Mouse (Mus musculus) erythroid progenitor cell, adult 5-6 weeks (primary cell): ENCODE results near the gene Zcchc8. TPM values are rescaled to one million over a fixed set of nuclear protein-coding genes. Genes with fewer than 3 reads are reported as not detected.
"Not testable (repeated sequence)": the region's sequence is repeated elsewhere in the genome, so short reads cannot be mapped to it uniquely, and the experiment has no call there.

ENCODE experiments used
- ATAC-seq: replicated peaks from 2 replicates; pipeline ENCODE4 v1.8.0; 2016; ENCODE audit warnings: moderate number of reproducible peaks, mild to moderate bottlenecking, moderate TSS enrichment, inconsistent platforms; ENCODE audit not compliant: poor library complexity, low FRiP score, severe bottlenecking
- total RNA-seq, 2 experiments: library from RNA; stranded (forward) in 1 of 2; stranded (reverse) in 1 of 2; fragments of 150-400 nt in 1 of 2; fragments of 186-747, 209-891 nt in 1 of 2; gene quantifications; 2 replicates each; pipeline versions ENCODE4 v1.2.3 to v1.2.4; 2015 to 2017; ENCODE audit warnings: low replicate concordance in 2 of 2

Gene Zcchc8
- total RNA-seq (2015; ENCODE audit: low replicate concordance): 68.8 and 69.6 TPM in 2 replicates
- total RNA-seq (2017; ENCODE audit: low replicate concordance): 120 and 155 TPM in 2 replicates

GRCm38 (mm10) chr5:123720328-123721311, at the start of gene Zcchc8:
Gene Zcchc8 (minus strand): TSS chr5:123721100.
- ATAC-seq: peak; percentile 98

GRCm38 (mm10) chr5:123766455-123766854, 45.6 kb upstream of the Zcchc8 start:
- not testable (repeated sequence) for ATAC-seq

- no peak for ATAC-seq
These were observed 44.6 kb upstream of the Zcchc8 start for GRCm38 (mm10) chr5:123765506-123765905.

GRCm38 (mm10) chr5:123749065-123750064, 28.5 kb upstream of the Zcchc8 start, which contains the start of the genes Rsrc2 and Kntc1:
Gene Rsrc2 (minus strand): TSS chr5:123749414.
Gene Kntc1 (plus strand): TSS chr5:123749716.
- ATAC-seq: peak; percentile 92

- ATAC-seq: peak; percentile 6; the same call in 1 of the 2 replicates
These were observed 27.6 kb upstream of the Zcchc8 start for GRCm38 (mm10) chr5:123748339-123749064.

- no peak for ATAC-seq
These were observed 26.7 kb upstream of the Zcchc8 start for GRCm38 (mm10) chr5:123747604-123748003.

- no peak for ATAC-seq
These were observed 25.4 kb upstream of the Zcchc8 start for GRCm38 (mm10) chr5:123746253-123746652.

GRCm38 (mm10) chr5:123744358-123744757, 23.5 kb upstream of the Zcchc8 start:
- ATAC-seq: no peak

- no peak for ATAC-seq
These were observed 10.1 kb upstream of the Zcchc8 start for GRCm38 (mm10) chr5:123730981-123731380.

- ATAC-seq: not testable (repeated sequence)
These were observed 2.9 kb upstream of the Zcchc8 start for GRCm38 (mm10) chr5:123723816-123724215.

- ATAC-seq: no peak
These were observed 6.3 kb downstream of the Zcchc8 start for GRCm38 (mm10) chr5:123714622-123715021.

- ATAC-seq: no peak
These were observed 7.1 kb downstream of the Zcchc8 start for GRCm38 (mm10) chr5:123713782-123714181.

- no peak for ATAC-seq
These were observed 11.3 kb downstream of the Zcchc8 start for GRCm38 (mm10) chr5:123709571-123709970.

- no peak for ATAC-seq
These were observed 12.3 kb downstream of the Zcchc8 start for GRCm38 (mm10) chr5:123708598-123708997.

- no peak for ATAC-seq
These were observed 20.3 kb downstream of the Zcchc8 start for GRCm38 (mm10) chr5:123700625-123701024.

GRCm38 (mm10) chr5:123699198-123699597, 21.7 kb downstream of the Zcchc8 start:
- peak; percentile 82 for ATAC-seq

- no peak for ATAC-seq
These were observed 23.9 kb downstream of the Zcchc8 start for GRCm38 (mm10) chr5:123696961-123697360.

GRCm38 (mm10) chr5:123696244-123696643, 24.7 kb downstream of the Zcchc8 start:
- ATAC-seq: no peak

GRCm38 (mm10) chr5:123694468-123694867, 26.4 kb downstream of the Zcchc8 start:
- no peak for ATAC-seq
